Mouse (Mus musculus): ENCODE measurements at regions not wholly inside any gene's neighbourhood (a gene's known extent, or its start where the extent isn't known, plus 50 kb on each side); places are given as distances from the start of the nearest gene placed in this dataset.

- TF ChIP-seq CTCF (IDR thresholded peaks at IDR 0.05; ENCODE audit: control insufficient read depth, insufficient read depth, insufficient read length) (no peak), MYOG (IDR thresholded peaks at IDR 0.05; ENCODE audit: control insufficient read depth, extremely low read depth, insufficient read length) (no peak)
Measured at GRCm38 (mm10) chr3:70500245-70500858, 492.9 kb downstream of the Otol1 start.

All from C2C12 (cell line).